Mouse (Mus musculus) kidney, embryonic 16.5 days (tissue): Measurements from ENCODE around the gene Nkap. TPM values are rescaled to one million over a fixed set of nuclear protein-coding genes. Genes with fewer than 3 reads are reported as not detected.

Experiments
- ATAC-seq: fragments of 200-750 bp; cut with Nextera tagmentation; 2 replicates; pipeline ENCODE4 v1.8.0; 2017; ENCODE audit warnings: moderate TSS enrichment; ENCODE audit not compliant: low FRiP score, low TSS enrichment
- H3K27ac ChIP-seq: fragments of 300-500 bp; sonication (generic); 2 replicates; pipeline ENCODE4 v1.5.1; 2014; ENCODE audit warnings: low read length
- H3K27me3 ChIP-seq: fragments of 300-500 bp; sonication (generic); 2 replicates; pipeline ENCODE4 v1.6.1; 2014; ENCODE audit warnings: low read length, control low read depth, mixed read lengths; ENCODE audit not compliant: insufficient read depth
- H3K36me3 ChIP-seq: fragments of 300-500 bp; sonication (generic); 2 replicates; pipeline ENCODE4 v1.6.1; 2014; ENCODE audit warnings: low read length, control low read depth, mixed read lengths; ENCODE audit not compliant: insufficient read depth
- H3K4me1 ChIP-seq: fragments of 300-500 bp; sonication (generic); 2 replicates; pipeline ENCODE4 v1.6.1; 2014; ENCODE audit warnings: low read length, control low read depth, mixed read lengths; ENCODE audit not compliant: insufficient read depth
- H3K4me2 ChIP-seq: fragments of 300-500 bp; sonication (generic); replicated peaks from 2 replicates; pipeline ENCODE4 v1.6.1; 2014; ENCODE audit warnings: low read depth, low read length
- H3K4me3 ChIP-seq: fragments of 300-500 bp; sonication (generic); 2 replicates; pipeline ENCODE4 v1.5.1; 2014; ENCODE audit warnings: mild to moderate bottlenecking, low read length
- H3K9ac ChIP-seq: fragments of 300-500 bp; sonication (generic); replicated peaks from 2 replicates; pipeline ENCODE4 v1.6.1; 2014; ENCODE audit warnings: low read length
- H3K9me3 ChIP-seq: fragments of 300-500 bp; sonication (generic); 2 replicates; pipeline ENCODE4 v1.6.1; 2016; ENCODE audit warnings: low read length, control low read depth
- WGBS: fragments of 180-500 bp; shearing (Covaris S2); extraction: QIAGEN DNeasy Blood & Tissue Kit; methylation state at CpG from one replicate; pipeline ENCODE4 v1.1.7; 2014; 5-methylcytosine and 5-hydroxymethylcytosine counted together
- polyA plus RNA-seq: library from polyadenylated mRNA; unstranded; fragments of >200 nt; fragmentation: Nextera tagmentation; extraction: Ambion mirVana; gene quantifications from 2 replicates; pipeline ENCODE4 v1.2.1, GENCODE M21; 2015

Gene Nkap
- polyA plus RNA-seq, 1 experiment from 2014 or later: 15.7 TPM

- H3K4me1 ChIP-seq: no peaks in the 10 kb centered on the region
- ATAC-seq: no peak
- H3K4me3 ChIP-seq: peak overlapping the region; percentile 63
- no peaks in the 10 kb centered on the region for H3K36me3 ChIP-seq
- H3K27me3 ChIP-seq: no peaks in the 10 kb centered on the region
- peak overlapping the region; percentile 69 for H3K4me2 ChIP-seq
- peak overlapping the region; percentile 68 for H3K9ac ChIP-seq
- no peak overlapping the region for H3K27ac ChIP-seq
- H3K9me3 ChIP-seq: no peaks in the 10 kb centered on the region
- WGBS: 30% methylated on average over 28 of the region's 28 CpGs
Observed at GRCm38 (mm10) chrX:37191744-37192379, 65.3 kb downstream of the Nkap start.

- H3K27me3 ChIP-seq: no peaks in the 10 kb centered on the region
- no peak overlapping the region for H3K4me2 ChIP-seq
- no peak for ATAC-seq
- no peaks in the 10 kb centered on the region for H3K36me3 ChIP-seq
- no peak overlapping the region for H3K4me3 ChIP-seq
- H3K4me1 ChIP-seq: no peaks in the 10 kb centered on the region
- no peak overlapping the region for H3K9ac ChIP-seq
- 62% methylated on average over 8 of the region's 8 CpGs for WGBS
- H3K27ac ChIP-seq: no peak overlapping the region
- no peaks in the 10 kb centered on the region for H3K9me3 ChIP-seq
Observed at GRCm38 (mm10) chrX:37198676-37199075, 72.1 kb downstream of the Nkap start.

Other genes with a start within 250 kb of the Nkap start
- 1.2 and 1.4 TPM in 2 replicates for gene Nkrf, start 223.9 kb upstream of the Nkap start, polyA plus RNA-seq
- 21.5 and 23.5 TPM in 2 replicates for gene Sept6, start 135.0 kb upstream of the Nkap start, polyA plus RNA-seq
- gene Sowahd, start 78.0 kb upstream of the Nkap start, polyA plus RNA-seq: not detected in 2 replicates
- 409 and 453 TPM in 2 replicates for gene Rpl39, start 41.4 kb upstream of the Nkap start, polyA plus RNA-seq
- 17.1 and 22.3 TPM in 2 replicates for gene Upf3b, start 16.5 kb upstream of the Nkap start, polyA plus RNA-seq
- not detected in 2 replicates for gene Akap14, start 42.0 kb downstream of the Nkap start, polyA plus RNA-seq
- gene Ndufa1, start 64.4 kb downstream of the Nkap start, polyA plus RNA-seq: 432 and 458 TPM in 2 replicates
- 7.9 and 9.8 TPM in 2 replicates for gene Rnf113a1, start 64.5 kb downstream of the Nkap start, polyA plus RNA-seq
- gene Gm9, start 84.2 kb downstream of the Nkap start, polyA plus RNA-seq: not detected in 2 replicates
- not detected in 2 replicates for gene Rhox1, start 95.5 kb downstream of the Nkap start, polyA plus RNA-seq
- gene Rhox2a, start 118.2 kb downstream of the Nkap start, polyA plus RNA-seq: not detected in 2 replicates
- gene Rhox3a, start 123.1 kb downstream of the Nkap start, polyA plus RNA-seq: not detected in 2 replicates
- gene Rhox4a, start 138.5 kb downstream of the Nkap start, polyA plus RNA-seq: not detected in 2 replicates